Mouse (Mus musculus): ENCODE data around the gene Tbc1d22b.

DNA sequence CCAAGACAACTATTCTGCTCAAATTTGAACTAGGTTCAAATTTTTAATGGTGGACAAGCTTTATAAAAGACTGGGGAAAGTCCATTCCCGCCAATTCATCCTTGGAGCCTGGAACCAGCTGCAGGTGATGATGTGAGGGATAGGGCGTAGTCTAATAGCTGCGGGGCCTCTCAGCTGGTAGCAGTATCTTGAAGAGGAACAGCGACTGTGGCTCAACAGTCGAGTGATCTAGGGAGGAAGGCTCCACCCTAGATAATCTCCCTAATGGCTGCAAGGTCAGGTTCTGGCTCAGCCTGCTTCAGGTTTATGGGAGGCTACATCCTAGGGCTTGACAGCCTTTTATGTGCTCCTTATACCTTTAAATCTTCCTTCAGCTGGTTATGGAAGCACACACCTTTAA, 80.0 kb downstream of the Tbc1d22b start:
- no peak for TF ChIP-seq CTCF (IDR thresholded peaks at IDR 0.05; ENCODE audit: borderline replicate concordance, insufficient read depth, low read length)
- no peak for TF ChIP-seq POLR2A (IDR thresholded peaks at IDR 0.05; ENCODE audit: low read depth, low read length)

All from embryonic fibroblast, embryonic 13.5 days (primary cell).